Mouse (Mus musculus) cerebellum, adult 9-10 months (tissue): ENCODE measurements around the gene Hmgb1.
A peak's percentile ranks its signal among the peaks of the same experiment; 100 is the strongest.

ENCODE experiments used
- DNase-seq: peaks from one replicate; pipeline ENCODE4 v3.0.0; 2022

Gene Hmgb1

DNA sequence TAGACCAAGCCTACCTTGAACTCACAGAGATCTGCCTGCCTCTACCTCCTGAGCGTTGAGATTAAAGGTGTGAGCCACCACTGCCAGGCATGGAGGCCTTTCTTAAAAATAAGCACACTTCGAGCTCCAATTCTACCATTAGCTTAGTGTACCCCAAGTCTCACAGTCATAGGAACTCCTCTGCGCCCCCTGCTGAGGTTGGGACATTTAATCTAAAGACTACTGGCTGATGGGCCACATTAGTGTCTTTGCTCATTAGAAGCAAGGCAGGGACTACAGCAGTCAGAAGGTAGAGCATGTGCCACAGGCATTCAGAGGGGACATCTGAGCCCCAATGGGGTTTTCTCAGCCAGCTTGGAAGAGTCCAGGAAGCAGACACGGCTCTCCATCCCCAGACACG is 86.4 kb downstream of the Hmgb1 start:
- no peak for DNase-seq

DNA sequence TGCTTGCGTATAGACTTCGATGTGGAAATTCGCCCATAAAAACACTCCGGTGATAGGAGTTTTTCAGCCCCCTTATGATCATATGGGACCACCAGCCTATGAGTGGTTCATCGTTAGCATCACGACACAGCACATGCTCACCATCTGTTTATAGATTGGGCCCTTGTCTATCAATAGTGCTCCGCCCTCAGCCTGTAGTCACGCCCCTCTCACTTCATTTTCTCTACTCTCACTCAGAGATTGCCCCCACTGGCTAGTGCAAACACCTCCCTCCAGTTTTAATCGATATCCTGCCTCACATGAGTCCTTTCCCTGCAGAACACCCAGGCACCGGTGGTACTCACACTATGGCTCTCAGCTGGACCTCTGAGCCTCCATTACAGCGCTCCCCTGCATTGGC is 88.0 kb downstream of the Hmgb1 start:
- DNase-seq: no peak

DNA sequence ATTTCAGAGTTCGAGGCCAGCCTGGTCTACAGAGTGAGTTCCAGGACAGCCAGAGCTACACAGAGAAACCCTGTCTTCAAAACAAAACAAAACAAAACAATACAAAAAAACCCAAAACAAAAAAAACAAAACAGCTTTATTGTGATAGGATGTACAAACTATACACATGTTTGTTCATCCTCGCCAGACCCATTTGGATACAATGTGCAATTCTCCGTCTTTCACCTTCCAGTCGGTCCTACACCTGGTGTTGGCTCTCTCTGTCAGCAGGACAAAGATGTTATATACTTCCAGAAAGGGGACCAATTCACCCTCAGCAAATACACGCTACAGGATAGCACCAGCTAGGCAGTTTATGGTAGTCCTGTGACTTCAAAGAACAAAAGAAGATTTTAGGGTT is 91.4 kb downstream of the Hmgb1 start:
- no peak for DNase-seq

DNA sequence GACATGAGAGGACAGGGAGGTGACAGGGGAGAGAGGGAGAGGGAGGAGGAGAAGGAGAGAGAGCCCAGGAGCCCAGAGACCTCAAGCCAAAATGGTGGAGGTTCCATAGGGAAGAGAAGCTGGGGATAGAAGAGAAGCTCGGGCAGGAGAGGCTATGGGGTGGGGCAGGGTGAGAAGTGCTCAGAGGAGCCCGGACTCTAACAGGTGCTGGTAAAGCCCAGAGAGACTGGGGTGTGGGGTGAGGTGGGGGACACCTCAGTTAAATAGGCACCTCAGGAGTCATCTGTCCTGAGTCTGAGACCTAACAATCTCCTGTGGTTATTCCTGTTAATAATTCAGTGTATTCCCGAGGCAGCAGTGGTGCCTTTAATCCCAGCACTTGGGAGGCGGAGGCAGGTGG is 91.8 kb downstream of the Hmgb1 start:
- no peak for DNase-seq

DNA sequence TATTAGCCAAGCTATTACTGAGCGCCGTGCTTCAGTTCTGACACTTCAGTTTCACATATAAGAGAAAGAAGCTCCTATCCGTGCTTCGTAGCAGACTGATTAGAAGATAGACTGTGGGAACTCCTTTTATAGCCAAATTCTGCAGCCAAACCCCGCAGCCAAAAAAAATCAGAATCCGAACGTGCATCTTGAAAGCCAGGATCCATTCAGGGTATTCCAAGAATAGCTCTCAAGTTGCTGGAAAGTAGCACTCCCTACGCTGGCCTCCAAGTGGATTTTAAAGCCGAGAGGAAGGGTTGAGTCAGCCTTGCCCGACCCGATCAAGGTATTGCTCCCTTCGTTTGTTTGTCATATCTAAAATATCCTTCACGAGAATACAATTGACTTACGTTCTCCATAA is 93.0 kb downstream of the Hmgb1 start:
- no peak for DNase-seq

DNA sequence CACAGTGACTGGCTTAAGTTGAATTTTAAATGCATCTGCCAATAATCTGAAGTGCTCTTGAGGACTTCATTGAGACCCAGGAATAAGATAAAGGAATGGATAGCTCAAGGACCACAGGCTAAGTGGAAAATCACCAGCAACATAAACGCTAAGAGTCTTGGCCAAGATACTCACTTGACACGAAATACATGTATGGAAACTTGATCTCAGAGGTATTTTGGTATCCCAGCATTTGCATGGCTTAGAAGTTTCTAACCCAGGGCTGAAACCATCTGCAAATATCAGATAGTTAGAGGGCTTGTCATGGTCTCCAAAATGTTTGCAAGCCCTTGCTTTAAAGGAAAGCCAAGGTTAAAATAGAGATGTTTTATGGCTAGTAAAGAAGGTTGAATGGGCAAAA is 94.4 kb downstream of the Hmgb1 start:
- DNase-seq: no peak

DNA sequence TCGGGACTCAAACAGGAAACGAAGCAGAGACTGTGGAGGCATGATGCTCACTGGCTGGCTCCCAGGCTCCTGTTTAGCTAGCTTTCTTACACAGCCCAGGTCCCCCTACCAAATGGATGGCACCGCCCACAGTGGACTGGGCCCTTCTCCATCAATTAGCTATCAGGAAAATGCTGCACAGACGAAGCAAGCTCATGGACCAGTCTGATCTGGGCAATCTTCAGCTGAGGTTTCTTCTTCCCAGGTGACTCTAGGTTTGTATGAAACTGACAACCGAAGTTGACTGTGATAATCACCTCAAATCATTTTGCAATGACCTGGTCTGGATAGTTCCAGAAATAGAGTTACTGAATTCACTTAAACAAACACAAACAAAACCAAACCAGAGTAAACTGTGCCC is 94.8 kb downstream of the Hmgb1 start:
- DNase-seq: no peak

DNA sequence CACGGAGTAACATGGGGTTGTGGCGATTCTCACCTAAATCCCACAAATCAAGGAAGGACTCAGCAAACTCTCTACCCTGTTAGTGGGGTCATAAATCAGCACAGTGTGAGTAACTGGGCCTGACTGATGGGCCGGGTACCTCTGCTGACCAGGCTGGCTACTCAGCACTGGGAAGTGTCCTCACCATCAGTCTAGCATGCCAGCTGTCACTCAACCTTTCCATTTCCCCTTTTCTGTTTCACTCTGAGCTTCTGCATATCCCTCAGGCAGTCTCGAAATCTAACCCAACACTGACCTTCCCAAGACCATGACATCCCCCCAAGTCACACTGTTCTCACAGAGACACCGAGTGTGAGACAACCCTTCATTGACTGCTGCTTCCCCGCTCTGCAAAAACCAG is 95.4 kb downstream of the Hmgb1 start:
- DNase-seq: no peak

DNA sequence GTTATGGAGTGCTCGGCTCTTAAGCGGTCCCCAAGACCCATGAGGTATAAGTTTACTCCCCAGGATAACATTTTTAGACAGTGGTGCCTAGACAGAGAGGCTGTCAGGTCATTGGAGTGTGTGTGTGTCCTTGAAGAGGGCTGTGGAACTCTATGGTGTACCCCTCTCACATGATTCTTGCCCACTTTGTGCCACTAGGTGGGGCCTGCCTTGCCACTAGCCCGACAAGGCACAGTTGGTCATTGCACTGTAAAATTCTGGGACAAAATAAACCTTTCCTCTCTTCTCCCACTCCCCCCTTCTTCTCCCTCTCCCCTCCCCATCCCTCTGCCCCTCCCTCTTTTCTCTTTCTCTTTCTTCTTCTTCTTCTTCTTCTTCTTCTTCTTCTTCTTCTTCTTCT is 96.1 kb downstream of the Hmgb1 start:
- no peak for DNase-seq

DNA sequence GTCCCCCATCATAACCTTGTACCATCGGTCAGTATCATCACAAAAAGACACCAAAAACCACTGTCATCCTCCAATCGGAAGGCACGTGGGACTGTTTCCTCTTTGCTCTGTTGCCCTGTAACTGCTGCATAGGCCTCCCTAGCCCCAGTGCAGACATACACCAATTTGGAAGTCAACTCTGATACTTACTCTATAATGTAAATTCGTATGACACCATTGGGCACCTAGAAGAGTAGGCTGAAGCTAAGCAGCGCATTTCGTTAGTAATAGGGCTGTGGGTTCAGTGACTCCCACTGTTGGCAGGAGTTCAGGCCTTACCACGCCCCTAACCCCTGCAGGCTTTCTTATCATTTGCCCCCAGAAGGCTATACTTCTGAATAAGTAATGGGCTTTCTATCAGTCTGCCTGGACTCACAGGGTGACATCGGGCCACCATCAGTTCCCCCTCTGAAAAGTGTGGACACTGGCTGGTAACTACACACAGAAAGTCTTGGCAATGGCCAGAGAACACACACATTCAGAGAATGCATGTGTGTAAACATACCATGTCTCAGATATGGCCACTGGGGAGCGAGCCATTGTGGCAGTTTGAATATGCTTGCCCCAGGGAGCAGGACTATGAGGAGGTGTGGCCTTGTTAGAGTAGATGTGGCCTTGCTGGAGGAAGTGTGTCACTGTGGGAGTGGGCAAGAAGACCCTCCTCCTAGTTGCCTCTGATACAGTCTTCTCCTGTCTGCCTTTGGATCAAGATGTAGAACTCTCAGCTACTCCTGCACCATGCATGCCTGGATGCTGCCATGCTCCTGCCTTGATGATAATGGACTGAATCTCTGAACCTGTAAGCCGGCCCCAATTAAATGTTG is 97.7 kb downstream of the Hmgb1 start:
- no peak for DNase-seq

DNA sequence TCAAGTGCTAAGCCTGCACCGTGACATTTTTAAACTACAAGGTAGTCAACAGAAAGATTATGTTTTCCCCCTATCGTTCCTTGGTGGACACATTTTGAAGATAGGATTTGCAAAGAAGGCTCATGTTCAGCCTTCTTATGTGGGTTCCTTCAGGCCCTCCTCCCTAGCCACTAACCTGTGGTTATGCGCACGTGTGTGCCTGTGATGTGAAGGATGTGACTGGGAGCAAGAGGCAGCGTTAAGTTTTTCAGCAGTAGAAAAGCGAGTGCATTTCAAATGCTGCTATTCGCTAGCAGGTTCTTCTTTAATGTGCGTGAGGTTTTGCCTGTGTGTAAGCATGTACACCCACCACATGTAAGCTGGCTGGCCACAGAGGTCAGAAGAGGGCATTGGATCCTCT is 103.8 kb downstream of the Hmgb1 start:
- DNase-seq: no peak

DNA sequence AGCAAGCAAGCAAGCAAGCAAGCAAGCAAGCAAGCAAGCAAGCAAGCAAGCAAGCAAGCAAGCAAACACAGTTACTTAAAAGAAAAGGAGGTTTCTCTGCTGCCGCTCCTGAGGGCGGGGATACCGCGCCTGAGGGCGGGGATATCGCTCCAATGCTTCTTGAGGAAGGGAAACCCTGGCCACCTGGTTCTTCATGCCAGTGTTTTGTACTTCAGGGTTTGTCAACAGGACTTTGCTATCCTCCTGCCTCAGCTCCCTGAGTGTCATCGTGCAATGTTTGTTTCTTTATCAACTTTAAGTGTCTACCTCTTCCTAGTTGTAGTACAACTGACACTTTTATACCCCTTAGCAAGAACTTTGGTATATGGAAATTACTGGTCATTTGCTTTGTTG is 104.5 kb downstream of the Hmgb1 start:
- no peak for DNase-seq

DNA sequence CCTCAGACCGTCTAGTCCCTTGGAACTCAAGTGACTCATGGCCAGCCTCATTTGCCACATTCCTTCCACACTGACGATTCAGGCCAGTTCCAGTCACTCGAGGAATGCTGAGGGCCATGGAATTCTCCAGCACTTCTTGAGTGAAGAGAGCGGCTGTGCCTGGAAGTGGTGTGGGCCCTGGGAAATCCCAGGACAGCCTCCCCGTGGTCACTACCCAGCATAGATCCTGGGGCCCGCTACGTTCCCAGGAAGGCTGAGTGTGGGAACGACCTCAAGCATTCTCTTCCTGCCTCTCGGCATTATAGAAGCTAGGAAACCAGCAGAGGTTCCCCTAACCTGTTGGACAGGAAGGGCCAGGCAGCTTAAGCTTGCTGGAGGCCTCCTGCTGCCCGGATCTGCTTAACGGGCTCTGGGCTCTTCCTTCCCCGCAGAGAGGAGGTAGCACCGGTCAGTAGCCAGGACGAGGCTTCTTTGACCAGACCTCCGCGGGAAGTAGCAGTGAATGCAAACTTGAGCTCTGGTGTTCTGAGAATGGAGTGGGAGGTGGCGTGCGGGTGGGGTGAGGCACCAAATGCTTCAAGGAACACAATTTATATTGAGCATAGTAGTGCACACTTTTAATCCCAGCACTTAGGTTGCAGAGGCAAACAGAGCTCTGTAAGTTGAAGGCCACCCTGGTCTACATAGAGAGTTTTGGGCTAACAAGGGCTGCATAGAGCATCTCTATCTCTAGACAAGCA is 105.1 kb downstream of the Hmgb1 start:
- no peak for DNase-seq

DNA sequence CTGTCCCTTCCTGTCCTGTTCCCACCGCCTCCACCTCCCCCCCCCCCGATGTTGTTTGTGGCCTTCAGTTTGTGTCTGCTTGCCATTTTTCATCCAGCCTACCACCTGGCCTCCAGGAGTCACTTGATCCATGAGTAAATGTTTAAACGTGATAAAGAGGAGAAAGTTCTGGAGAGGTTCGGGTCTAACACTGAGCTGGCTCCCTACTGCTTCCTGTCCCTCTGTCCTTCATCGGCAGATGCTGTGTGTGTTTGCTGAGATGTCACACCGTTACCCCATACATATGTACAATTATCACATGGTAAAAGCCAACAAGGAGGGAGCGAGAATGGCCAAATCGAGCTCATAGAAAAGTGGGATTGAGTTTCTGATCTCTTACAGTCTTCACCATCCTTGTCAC is 107.2 kb downstream of the Hmgb1 start:
- DNase-seq: no peak

DNA sequence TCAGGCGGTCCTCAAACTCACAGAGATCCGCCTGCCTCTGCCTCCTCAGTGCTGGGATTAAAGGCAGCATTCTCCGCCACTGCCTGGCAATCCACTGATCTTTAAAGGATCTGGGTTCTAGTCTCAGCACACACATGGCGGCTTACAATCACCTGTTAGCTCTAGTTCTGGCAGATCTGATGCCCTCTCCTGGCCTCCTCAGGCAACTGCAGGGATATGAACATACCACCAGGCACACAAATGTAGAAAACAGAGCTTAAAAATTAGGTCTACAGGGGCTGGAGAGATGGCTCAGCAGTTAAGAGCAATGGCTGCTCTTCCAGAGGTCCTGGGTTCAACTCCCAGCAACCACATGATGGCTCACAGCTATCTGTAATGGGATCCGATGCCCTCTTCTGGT is 112.7 kb downstream of the Hmgb1 start:
- DNase-seq: no peak

DNA sequence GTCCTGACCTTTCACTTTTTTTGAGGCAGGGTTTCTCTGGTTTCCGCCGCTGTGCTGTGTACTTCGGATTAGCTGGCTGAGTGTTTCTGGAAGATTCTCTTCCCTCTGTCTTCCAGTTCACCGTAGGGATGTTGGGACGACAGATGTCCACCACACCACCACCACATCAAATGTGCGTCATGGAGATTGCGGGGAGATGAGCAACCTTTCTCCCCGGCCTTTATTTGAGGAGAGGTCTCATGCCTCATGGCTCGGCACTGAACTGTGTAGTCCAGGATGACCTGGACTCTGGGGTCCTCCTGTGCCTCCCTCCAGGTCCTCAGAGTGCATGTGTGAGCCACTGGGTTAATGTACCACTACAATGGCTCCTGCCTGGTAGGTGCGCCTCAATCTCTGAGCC is 115.5 kb downstream of the Hmgb1 start:
- no peak for DNase-seq

DNA sequence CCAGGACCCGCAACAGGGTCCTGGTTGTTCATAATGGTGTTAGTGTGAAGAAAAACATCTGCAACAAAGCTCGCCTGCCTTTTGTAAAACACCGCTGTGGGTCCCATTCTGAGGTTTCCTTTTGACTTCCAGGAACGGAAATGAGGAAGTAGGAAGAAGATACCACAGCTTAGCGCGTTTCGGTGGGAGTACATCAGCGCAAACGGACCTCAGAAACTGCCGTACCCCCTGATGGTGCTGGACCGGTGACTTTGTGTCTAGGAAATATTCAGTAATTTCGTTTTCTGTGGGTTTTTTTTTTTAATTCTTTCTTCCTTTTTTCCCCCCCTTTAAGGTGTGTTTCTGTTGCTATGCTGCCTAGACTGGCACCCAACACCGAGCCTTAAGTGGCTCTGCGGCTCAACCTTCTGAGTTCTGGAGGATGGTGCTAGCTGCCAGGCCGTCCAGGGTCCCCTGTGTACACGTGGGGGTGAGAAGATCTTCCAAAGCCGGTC is 116.0 kb downstream of the Hmgb1 start:
- DNase-seq: no peak

DNA sequence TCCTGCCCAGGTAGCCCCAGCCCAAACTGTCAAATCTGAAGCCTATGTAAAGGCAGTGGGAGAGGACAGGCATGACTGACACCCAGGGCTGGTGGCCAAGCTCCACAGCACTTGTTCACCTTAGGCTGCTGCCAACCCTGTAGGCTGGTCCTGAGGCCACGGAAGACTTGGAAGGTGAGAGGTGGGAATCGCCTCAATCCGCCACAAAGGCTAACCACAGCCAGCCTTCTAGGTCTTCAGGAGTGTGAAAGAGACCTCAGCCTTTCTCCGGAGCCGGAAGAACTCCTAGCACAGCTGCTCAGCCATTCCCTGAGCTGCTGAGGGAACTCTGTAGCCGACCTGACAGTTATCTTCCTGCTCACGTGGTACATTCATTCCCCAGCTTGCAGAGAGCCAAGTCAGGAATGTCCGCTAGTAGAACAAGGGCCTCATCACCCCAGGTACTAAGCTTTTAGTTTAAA is 116.8 kb downstream of the Hmgb1 start:
- DNase-seq: no peak

DNA sequence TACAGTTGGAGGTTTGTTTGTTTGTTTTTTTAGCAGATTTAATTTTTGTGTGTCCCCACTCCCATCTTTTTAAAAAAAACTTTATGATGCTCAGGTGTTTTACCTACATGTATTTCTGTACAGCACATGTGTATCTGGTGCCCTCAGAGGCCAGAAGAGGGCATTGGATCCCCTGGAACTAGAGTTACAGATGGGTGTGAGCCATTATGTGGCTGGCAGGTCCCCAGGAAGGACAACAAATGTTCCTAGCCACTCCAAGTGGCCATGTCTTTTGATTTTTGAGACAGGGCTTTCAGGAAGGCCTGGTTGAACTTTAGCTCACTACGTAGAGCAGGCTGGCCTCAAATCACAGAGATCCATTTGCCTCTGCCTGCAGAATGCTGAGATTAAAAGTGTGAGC is 121.5 kb downstream of the Hmgb1 start:
- DNase-seq: no peak

DNA sequence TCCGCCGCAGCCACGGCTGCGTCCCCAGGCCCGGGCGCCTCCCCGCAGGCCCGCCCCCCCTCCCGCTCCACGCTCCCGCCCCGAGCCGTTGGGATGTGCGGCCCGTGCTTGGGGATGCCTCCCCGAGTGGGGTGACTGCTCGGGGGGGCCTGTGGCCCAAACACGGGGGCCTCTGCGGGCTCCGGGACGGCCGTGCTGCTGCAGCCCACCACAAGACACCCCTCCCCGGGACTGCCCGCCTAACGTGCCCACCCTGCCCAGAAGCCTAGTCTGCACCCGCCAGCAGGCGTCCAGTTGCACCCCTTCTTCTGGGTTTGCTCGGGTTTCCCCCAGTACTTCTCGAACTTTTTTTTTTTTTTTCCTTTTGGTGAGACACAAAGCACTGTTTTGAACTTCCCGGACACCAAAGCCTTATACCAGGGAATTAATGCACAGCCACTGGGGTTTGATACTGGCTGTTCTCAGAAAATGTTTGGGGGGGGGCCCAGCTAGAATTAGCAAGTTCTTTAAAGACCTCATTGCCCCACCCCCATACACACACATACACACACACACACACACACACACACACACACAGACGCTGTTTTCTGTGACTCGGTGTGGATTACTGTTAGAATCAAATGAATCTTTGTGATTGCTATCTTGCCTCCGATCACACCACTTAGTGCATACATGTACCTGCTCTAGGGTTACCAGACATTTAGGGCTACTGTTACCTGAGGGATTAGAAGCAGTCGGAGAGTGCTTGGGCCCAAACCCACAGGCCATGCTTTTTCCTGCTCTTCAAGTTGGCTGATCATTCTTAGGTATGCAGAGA is 130.7 kb downstream of the Hmgb1 start:
- no peak for DNase-seq

DNA sequence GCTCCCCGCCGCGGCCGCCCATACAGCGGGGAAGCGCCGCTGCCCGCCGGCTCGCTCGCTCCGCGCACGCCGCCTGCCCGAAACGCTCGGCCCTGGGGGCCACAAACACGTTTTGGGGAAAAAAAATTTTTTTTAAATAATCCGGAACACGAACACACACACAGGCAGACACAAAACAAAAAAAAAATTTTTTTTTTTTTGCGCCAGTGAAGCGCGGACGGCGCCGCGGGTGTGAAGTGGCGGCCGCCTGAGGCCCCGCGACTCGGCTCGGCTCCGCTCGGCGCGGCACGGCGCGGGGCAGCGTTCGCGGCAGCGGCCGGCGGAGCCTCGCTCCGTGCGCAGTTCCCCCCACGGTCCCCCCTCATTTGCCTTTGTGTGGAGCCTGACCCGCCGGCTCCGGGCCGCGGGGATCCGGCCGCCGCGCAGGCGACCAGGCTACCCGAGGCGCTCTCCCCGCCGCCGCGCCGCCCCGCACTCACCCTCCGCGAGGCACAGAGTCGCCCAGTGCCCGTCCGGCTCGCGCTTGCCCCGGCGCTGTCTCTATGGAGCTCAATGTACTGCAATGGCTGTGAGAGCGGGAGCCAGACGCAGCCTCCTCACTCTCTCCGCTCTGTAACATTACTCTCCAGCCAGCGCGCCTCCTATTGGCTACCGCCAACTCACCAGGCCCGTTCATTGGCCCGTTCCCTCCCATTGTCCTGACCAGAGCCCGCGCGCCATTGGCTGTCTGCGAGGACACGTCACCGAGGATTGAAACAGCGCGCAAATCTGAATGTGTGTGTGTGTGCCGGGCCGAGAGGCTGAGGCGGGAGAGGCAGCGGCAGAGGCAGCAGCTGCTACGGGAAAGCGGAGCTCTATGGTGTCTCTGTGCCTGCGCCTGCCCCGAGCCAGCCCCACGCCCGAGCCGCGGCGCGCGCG is 131.6 kb downstream of the Hmgb1 start:
- peak; percentile 99 for DNase-seq
